Mouse (Mus musculus) spleen, adult 2 months (tissue): Measurements from ENCODE around the gene Tgfbrap1.

ENCODE experiments used
- CTCF ChIP-seq: fragments of 200-500 bp; IDR thresholded peaks from 2 replicates; pipeline ENCODE4 v1.5.1; 2011; ENCODE audit warnings: mild to moderate bottlenecking, inconsistent platforms; ENCODE audit not compliant: insufficient read depth, insufficient read length, insufficient replicate concordance; ENCODE audit errors: extremely low read depth
- POLR2A ChIP-seq: fragments of 200-500 bp; IDR thresholded peaks from 2 replicates; pipeline ENCODE4 v1.6.1; 2011; ENCODE audit warnings: low read depth, low read length, inconsistent platforms

DNA sequence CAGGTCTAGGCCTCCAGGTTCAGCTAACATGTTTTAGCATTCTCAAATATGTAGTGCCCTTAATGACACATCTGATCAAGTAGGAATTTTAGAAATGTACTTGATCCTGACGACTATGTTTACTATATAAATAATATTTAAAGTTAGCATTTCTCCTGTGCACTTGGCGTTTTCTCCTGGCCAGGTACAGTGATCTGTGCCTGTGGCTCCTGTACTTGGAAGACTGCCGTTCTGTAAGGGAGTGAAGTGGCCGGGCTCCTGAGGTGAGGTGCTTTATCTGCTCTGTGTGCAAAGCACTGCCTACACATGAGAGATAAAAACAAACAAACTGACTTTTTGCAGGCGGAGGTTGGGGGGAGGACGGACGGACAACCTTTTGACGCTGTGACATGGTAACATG, 31.9 kb downstream of the Tgfbrap1 start:
- TF ChIP-seq CTCF (no peak), POLR2A (no peak)
